Mouse (Mus musculus): Measurements from ENCODE around the gene Oosp1.

Gene Oosp1

DNA sequence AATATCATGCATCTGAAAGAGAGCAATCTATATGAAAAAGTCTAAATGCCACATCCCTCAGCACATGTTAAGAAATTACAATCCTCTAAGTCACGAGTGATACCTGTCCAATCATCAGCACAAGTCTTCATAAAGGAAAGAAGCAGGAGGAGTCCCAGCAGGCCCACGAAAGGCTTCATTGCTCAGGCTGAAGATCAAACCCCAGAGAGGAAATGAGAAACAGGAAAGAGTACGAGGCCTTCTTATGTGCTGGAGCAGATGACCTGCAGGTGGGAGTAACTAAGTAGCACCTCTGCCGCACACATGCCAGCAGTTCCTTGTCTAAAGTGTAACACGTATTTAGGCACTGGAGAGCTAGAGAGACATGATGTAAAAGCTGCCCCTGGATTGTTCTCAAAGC lies at the start of gene Oosp1:
Gene Oosp1 (minus strand): TSS at position 312 of the 400 bp plus-strand sequence.
- no peak for DNase-seq (ENCODE audit: low read depth)

DNA sequence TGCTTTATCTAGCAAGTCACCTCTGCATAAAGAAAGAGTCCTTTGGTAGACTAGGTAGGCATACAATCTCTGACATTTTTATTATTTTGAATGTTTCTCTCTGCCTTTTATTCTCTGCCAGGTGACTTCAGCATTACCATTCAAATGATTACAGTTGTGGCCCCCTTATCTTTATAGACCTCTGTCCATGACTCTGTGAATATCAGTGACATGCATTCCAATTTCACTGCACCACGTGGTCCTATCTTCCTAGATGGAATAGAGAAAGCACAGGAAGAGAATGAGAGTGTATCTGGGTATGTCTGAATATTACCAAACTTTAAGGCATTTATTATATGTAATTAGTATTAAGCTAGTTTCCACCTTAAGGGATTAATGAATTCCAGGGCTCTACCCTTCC lies 45.5 kb upstream of the Oosp1 start:
- DNase-seq (ENCODE audit: low read depth): no peak

DNA sequence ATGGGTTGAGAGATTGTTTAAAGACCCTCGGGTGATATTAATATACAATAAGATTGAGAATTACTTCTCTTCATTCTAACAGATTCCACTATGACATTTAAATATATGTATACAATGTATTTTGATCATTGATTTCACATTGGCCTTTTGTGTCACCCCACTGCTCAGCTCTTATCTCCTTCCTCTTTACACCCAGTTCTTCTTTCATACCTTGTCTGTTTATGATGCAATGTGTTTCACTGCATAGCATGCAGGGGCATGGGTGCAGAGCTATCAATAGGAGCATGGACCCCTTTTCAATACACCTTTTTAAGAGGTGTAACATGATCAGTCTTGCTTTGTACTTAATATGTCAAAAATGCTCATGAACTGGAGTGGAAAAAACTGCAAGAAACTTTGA lies 39.3 kb upstream of the Oosp1 start:
- no peak for DNase-seq (ENCODE audit: low read depth)

DNA sequence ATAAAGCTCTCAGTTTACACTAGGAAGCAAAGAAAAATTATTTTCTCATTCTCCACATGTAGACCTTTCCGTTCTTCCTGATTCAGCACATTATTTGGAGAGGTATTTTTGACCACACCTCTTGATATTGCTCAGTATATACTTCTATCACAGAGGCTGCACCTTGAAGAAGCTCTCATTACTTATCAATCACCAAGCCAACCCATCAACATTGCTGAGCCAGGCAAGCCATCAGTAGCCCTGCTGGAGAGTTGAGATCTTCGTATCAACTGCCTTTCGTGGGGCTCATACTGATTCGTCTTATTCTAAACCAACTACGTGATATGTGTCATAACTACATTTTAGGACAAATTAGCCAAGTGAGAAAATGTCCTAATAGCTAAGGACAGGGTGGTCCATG lies 36.4 kb upstream of the Oosp1 start:
- DNase-seq (ENCODE audit: low read depth): no peak

DNA sequence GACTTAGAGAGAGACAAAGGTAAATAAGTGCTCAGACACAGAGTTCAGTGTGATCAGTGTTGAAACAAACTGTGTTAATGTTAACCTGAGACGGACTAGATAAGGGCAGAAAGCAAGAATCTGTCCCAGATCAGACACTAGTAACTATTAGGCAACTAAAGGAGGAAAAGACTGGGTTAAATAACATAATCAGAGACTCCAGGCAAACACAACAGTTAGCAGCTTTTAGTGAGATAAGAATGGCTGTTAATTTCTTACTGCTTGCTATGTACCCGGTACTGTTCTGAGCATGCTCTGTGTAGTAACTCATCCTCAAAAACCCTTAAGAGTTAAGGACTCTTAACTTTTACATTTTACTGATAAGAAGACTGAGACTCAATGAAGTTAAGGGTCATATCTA lies 35.0 kb upstream of the Oosp1 start:
- DNase-seq (ENCODE audit: low read depth): no peak

DNA sequence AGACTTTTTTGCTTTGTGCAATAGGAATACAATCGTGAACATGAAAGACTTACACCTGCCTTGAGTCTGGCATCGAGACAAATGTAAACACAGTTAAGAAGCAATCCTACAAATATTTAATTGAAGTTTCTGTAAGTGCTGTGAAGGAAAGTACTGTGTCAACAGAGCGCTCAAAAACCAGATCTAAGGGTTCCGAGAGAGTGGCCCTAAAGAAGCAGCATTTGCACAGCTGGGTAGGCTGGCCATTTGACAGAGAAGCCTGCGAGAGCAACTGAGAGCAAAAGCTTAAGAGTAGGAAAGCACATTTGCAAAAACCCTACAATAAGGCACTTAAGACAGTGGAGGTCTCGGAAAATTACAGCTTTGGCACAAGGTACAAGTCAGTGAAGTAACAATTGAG lies 33.3 kb upstream of the Oosp1 start:
- DNase-seq (ENCODE audit: low read depth): no peak

DNA sequence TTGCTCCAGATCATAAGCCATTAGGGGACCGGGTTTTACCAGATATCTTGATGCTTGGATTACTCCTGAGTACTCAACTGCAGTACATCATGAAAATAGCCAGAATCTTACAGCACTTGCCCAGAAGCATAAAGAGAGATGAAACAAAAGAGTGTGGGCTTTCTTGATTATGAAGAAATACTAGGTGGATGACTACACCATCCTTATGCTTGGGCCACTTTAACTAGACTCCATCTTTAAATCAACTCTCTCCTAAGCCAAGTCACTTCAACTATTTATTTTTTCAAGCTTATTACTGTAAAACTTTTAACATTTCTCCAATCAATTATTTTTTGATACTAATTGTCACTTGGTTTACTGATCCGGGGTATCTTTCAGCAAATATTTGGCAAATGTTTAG lies 32.9 kb upstream of the Oosp1 start:
- DNase-seq (ENCODE audit: low read depth): no peak

DNA sequence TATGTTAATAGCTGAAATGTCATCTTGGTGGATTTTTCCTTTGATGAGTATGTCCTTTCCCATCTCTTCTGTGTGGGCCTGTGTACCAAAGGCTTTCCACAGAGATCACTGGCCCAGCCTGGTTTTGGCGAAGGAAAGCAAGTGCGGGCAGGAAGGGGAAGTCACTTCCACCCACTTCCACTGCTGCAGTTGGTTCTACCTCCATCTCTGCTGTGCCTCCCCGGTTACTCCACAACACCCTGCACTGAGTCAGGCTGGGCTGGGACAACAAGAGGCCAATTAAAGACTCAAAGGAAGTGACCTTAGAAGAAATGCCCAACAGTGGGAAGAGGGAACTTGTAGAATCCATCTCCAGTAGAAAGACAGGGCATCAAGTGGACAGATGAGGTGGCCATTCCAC lies 29.1 kb upstream of the Oosp1 start:
- no peak for DNase-seq (ENCODE audit: low read depth)

DNA sequence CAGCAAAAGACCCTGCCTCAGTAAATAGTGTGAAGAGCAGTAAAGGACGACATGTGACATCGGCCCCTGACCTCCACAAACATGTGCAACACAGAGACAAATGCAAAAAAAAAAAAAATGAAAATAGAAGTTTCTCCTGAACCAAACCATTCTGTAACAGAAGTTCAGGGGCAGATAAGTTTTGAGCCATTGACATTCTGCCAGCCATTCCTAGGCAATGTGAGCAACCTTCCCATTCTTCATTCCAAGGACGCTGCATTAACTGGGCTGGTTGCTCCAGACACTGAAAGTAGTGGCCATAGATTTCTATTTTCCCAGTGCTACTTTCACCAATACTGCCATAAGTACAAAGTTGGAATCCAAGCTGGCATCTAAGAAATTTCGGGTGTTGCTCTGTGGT lies 21.5 kb upstream of the Oosp1 start:
- no peak for DNase-seq (ENCODE audit: low read depth)

DNA sequence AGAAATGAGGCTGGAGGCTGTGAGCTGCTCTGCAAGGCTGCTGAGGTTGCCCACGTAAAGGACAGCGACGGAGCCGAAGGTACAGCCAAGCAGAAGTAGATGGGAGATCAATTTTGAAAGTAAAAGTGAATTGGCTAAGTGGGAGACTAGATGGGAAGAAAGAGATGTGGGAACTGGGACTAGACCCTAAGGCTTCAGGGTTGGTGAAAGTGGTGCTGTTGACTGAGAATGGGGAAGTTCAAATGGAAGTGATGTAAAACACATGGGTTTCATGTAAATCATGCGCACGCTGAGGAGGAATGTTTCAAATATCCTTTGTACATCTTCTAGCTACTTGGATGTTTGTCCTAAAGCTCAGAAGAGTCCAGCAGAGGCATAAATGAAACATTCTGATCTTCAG lies 7.4 kb upstream of the Oosp1 start:
- no peak for DNase-seq (ENCODE audit: low read depth)

DNA sequence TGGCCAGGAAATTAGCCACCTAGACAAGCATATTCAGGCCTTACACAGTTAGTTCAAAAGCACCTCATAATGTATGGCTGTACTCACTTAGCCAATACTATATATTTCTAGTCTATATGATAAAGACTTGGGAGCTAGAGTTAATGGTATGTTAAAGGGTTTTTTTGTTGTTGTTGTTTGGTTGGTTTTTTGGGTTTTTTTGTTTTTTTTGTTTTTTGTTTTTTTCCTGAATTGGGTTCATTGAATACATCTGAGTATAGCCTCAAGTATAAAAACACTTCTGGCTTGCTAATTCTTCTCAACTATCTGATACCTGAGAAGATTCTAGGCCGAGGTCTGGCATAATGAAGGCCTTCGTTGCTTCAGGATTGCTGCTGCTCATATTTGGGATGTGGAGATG lies 5.8 kb upstream of the Oosp1 start, which contains the start of gene Oosp3:
Gene Oosp3 (plus strand): TSS at position 301 of the 400 bp plus-strand sequence.
- no peak for DNase-seq (ENCODE audit: low read depth)

DNA sequence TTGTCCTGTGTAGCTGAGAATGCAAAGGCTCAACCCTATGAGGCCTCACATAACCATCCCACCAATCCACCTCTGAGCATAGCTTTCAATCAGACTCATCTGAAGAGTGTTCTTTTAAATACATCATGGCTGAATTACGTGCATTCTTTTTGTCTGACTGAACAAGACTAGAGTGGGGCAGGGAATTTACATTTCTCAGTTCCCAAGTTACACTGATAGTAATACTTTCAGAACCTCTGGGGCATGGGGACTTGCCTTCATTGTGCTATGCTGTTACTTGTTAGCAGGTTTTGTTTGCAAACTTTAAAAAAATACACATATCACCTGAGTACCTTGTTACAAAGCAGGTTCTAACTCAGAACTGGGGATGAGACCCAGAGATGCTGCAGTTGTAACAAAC lies 504 bp upstream of the Oosp1 start:
- DNase-seq (ENCODE audit: low read depth): no peak

DNA sequence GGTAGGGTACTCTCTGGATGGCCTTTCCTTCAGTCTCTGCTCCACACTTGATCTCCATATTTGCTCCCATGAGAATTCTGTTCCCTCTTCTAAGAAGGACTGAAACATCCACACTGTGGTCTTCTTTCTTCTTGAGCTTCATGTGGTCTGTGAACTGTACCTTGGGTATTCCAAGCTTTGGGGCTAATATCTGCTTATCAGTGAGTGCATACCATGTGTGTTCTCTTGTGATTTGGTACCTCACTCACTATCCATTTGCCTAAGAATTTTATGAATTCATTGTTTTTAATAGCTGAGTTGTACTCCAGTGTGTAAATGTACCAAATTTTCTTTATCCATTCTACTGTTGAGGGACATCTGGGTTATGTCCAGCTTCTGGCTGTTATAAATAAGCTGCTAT lies 29.4 kb downstream of the Oosp1 start:
- no peak for DNase-seq (ENCODE audit: low read depth)

DNA sequence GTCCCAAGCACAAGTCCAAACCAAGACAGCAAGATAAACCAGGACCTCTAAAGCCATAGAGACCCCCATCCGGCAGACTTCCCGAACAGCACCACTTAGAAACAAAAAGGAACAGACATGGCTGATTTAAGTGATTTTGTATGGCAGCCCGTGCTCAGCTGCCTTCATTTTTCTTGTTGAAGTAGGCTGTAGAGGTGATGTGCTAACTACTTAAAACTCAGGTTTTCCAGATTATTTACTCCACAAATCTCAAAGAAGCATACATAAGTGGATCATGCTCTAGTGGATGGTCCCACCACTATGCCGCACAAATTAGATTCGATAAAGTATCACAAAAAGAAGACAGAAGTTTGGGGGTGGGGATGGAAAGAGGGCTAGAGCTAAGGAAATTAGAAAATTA lies 30.5 kb downstream of the Oosp1 start, which contains the start of gene Oosp2:
Gene Oosp2 (minus strand): TSS at position 101 of the 400 bp plus-strand sequence.
- no peak for DNase-seq (ENCODE audit: low read depth)

DNA sequence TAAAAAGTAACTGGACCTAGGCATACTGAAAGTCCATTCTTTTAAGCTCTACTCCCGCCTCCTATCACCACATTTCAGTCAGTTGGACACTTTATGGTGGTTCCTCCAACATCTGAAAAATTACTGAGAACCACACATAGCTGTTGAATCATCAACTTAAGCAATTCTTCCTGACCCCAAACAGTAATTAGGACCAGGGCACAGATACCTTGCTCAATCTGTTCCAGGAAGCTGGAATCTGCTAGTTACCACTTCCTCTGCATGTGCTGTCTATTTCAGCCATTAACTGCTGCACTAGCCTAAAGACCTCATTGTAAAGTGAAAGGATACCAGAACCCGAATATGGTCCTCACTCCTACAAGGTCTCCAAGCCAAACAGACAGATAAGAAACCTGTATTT lies 31.8 kb downstream of the Oosp1 start:
- DNase-seq (ENCODE audit: low read depth): no peak

DNA sequence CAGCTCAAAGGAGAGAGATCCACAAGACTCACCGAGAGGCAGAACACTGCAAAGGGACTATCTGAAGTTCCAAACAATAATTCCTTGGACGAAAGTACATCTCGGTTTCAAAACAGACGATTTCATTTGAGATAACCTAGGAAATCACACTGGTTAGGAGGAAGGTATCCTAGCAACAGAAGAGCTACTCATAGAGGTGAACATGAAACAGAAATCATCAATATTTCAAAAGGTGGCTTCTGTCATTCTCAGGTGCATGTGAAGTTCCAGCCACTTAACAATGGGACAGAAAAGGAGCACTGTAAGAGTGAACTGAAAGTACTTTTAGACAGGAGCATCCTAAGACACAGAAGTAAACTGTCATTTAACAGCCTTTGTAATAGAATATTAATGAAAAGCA lies 41.4 kb downstream of the Oosp1 start:
- no peak for DNase-seq (ENCODE audit: low read depth)

DNA sequence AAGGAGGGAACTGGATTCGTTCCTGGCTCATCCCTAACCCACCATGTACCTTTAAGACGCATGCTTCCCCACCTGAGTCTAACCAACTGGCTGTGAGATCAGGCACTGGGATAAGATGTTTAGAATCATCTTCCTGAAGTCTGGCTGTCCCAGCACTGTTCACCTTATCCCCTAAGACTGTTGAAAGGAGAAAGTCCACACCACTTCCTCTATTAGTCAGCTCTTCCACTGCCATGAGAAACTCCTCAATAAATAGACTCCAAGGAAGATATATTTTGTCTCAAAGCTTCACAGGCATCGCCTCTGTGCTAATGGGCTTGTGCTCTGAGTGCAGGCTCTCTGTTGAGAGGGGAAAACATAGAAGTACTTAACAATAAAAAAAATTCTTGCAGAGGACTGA lies 44.8 kb downstream of the Oosp1 start:
- DNase-seq (ENCODE audit: low read depth): no peak

DNA sequence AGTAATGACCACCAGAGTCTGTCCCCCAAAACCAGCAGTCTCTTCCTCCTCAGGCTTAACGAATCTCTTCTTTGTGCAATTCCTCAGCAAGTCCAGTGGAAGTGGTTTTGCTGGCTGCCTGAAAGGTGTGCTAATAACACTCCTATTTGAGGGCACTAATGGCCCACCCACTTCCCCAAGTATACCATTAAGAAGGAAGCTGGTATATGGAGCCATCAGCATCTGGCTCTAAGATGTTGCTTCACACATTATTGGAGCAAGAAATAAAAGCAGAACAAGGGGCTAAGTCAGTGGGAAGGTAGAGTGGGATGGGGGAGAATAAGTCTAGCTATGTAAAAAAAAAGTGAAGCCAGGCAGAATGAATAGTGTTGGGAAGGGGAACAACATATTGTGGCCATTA lies 50.2 kb downstream of the Oosp1 start, which contains the start of gene Ms4a3:
Gene Ms4a3 (minus strand): TSS at position 120 of the 400 bp plus-strand sequence.
- no peak for DNase-seq (ENCODE audit: low read depth)

DNA sequence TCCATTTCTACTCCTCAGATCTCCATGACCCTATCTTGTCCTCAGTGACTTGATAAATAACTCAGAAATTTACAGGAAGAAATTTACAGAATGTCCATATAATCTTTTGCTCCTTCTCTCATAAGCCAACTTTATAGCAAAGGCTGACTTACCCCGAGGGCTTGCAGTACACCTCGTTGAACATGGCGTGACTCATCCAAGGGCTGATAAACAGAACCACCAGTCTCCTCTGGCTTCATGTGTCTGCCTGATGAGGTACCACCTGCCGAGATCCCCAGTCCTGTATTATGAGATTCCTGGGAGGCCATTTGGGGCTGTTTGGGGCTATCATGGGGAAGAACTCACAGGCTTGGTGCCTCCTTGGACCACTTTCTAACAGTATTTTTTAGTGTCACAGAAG lies 51.9 kb downstream of the Oosp1 start:
- DNase-seq (ENCODE audit: low read depth): no peak

DNA sequence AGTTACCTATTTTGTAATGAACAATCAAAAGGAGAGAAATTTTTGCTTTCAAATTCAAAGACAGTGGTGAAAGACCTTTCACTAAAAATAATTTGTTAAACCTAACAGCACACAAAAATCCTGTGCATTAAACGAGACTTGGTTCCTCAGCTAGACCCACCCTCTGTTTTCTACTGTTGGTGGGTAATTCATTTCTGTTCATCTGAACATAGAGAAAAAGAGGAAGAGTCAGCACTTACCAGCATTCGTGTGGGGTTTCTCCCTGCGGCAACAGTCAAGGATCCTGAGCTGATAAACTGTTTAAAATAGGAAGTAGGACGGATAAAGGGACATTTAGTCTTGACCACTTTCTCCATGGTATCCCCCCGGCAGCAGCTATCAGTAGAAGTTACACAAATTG lies 55.4 kb downstream of the Oosp1 start:
- no peak for DNase-seq (ENCODE audit: low read depth)

DNA sequence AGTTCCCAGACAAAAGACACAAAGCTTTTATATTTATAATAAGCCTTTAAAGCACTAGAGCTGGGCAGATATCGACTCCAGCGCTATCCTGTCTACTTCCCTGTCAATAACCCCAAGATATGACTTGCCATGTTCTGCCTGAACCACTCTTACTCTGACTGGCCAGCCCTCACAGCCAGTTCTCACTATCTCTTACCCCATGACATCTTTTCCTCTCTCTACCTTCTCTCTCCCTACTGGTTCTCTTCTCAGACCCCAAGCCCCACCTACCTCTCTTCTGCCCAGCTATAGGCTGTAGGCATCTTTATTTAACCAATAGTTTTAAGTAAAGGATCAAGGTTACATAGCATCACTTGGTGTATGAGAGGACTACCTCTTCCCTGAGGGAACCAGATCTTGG lies 56.6 kb downstream of the Oosp1 start:
- DNase-seq (ENCODE audit: low read depth): no peak

DNA sequence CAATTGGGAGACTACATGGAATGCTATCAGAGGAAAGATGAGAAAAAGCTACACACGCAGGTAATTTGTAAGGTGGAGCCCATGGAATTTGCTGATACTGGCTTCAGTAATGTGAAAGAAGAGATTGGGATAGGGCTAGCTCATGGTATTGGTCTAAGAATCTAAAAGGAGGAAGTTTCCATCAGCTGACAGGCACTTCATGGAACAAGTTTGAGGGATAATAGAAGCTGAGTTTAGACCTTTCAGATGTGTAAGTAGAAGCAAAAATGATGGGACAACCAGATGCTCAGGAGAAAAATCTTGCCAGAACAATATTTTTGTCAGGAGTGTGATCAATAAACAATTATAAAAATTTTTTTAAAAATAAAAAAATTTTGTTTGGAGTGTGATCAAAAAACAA lies 57.2 kb downstream of the Oosp1 start:
- DNase-seq (ENCODE audit: low read depth): no peak

DNA sequence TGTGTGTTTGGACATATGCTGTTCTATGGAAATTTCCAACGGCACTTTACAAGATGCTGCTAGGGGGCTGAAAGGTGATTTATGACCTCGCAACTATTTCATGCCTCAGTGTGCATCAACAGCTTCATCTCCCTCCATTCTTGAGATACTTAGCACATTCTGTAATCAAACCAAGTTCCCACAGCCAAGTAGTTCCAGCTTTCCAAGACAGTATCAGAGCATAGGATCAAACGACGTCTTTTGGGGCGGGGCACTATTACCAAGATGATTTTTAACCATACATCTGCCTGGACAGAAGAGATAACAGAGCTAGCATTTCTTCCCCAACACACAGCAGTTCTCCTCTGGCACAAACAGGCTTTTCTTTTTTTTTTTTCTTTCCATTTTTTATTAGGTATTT lies 65.7 kb downstream of the Oosp1 start:
- DNase-seq (ENCODE audit: low read depth): no peak

DNA sequence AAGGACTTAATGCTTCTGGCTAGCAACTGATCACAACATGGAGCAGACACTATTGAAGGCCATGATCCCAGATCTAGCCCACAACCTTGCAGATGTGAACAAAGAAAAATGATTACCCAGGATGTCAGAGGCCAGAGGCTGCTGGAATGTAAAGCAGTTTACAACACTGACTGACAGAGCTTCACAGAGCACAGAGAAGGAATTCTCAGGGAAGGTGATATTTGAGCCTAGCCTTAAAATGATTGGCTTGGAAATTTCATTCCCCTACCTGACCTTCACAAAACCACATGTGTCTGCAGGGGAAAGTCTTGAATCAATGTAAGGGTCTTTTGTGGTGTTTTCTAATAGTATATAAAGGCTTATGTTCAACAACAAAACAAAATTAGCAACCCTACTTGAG lies 66.2 kb downstream of the Oosp1 start:
- DNase-seq (ENCODE audit: low read depth): no peak

DNA sequence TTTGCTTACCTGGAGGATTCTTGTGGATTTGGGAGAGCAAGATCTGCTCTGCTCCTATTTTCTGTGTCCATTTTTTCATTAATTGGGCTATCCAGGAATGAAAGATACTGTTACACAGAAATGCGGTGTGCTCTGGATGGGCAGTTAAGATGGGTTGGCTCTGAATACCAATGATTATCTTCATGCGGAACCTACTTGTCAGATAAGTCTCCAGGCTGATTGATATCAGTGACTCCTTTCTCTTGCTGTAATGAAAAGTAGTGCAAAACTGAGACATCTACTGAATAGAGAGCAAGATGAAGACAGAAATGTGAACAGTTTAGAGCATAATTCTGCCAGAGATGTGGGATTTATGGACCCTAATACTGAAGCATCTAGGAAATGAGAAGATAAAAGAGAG lies 67.4 kb downstream of the Oosp1 start, which contains the start of gene Ms4a2:
Gene Ms4a2 (minus strand): TSS at position 169 of the 400 bp plus-strand sequence.
- no peak for DNase-seq (ENCODE audit: low read depth)

Measured in NIH3T3 (cell line).